Mouse (Mus musculus) heart, postnatal 14 days (tissue): ENCODE results near the gene Vgll4. TPM values are rescaled to one million over a fixed set of nuclear protein-coding genes. Genes with fewer than 3 reads are reported as not detected.
"Not testable (repeated sequence)": the region's sequence is repeated elsewhere in the genome, so short reads cannot be mapped to it uniquely, and the experiment has no call there.

Experiments
- DNase-seq, 2 experiments: peaks; one replicate each; pipeline ENCODE4 v3.0.0; 2021 to 2022
- intact Hi-C: fragments of 180-260 bp; cut with DNase I; formaldehyde crosslinking; loops from one replicate; pipeline ENCODE4 v1.15.1; 2025
- total RNA-seq, 2 experiments: library from RNA; stranded (reverse); gene quantifications; 2 replicates each; pipeline ENCODE4 v1.2.3; 2021

Vgll4 gene
- total RNA-seq, 2 experiments from 2014 or later, result 28.4 to 29.5 TPM

- DNase-seq, result no peak
- intact Hi-C loops, result no loop called here
Measured at GRCm38 (mm10) chr6:114901321-114901824, 68.4 kb downstream of the Vgll4 start.

GRCm38 (mm10) chr6:114900194-114900593 lies 69.6 kb downstream of the Vgll4 start:
- no peak for DNase-seq
- intact Hi-C loops, result no loop called here

GRCm38 (mm10) chr6:114899652-114900051 lies 70.1 kb downstream of the Vgll4 start:
- DNase-seq, result no peak
- intact Hi-C loops, result loop anchor here (2.0 kb wide), 1 partner anchor 15 kb away; no protein-coding TSS in a partner anchor

DNA sequence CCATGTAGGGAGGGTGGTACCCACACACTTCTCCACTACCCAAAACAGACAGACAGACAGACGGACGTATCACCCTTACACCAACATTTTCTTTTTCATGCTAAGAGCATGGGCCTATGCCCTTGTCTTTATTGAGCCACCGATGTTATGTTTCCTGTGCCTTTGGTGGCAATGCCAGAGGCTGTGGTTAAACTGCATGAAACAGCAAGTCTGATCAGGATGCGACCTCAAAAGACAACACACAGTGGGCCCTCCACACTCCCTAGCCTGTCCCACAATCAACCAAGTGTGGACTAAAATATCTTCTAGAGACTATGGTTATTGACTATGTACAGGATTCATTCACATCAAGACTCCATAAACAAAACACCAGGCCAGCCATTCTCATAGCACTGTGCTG lies 70.8 kb downstream of the Vgll4 start:
- intact Hi-C loops, result loop anchor here (2.0 kb wide), 1 partner anchor 16 kb away; no protein-coding TSS in a partner anchor

DNA sequence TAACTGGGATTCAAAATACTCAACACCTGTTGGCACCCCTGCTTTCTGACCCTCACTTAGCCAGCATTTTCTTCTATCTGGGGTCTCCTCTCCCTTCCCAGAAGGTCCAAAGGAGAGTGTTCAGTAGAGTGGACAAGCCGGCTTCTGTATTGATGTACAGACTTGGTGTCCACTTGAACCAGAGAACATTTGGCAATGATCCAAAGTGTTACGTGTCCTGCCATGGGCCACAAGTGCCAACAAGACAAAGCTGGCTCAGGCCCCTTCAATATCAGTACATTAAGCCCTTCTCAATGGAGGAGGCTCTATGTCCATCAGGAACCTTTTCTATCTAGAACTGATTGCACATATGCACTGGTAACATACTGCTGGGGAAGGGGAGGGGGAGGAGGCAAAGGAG lies 73.5 kb downstream of the Vgll4 start:
- intact Hi-C loops, result no loop called here
- DNase-seq, result no peak

More for the DNA sequence above, 70.8 kb downstream of the Vgll4 start:
- no peak for DNase-seq

DNA sequence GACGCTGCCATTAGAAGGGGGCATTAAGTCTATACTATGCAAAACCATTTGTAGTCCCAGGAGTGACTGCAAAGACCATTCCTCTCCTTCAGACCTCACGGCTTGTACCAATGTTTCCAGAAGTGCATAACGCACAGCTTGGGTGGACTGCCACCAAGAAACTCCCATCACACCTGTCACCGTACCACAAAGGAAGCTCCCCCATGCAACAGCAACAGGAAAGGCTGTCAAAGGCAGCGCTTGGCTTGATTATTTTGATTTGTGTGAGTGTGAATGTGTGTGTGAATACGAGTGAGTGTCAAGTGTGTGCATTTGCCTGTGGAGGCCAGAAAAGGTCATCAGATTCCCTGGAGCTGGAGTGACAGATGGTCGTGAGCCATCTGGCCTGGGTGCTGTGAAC lies 74.6 kb downstream of the Vgll4 start:
- DNase-seq, result no peak
- intact Hi-C loops, result no loop called here

GRCm38 (mm10) chr6:114894548-114895106 lies 75.2 kb downstream of the Vgll4 start:
- intact Hi-C loops, result no loop called here
- DNase-seq, result no peak

DNA sequence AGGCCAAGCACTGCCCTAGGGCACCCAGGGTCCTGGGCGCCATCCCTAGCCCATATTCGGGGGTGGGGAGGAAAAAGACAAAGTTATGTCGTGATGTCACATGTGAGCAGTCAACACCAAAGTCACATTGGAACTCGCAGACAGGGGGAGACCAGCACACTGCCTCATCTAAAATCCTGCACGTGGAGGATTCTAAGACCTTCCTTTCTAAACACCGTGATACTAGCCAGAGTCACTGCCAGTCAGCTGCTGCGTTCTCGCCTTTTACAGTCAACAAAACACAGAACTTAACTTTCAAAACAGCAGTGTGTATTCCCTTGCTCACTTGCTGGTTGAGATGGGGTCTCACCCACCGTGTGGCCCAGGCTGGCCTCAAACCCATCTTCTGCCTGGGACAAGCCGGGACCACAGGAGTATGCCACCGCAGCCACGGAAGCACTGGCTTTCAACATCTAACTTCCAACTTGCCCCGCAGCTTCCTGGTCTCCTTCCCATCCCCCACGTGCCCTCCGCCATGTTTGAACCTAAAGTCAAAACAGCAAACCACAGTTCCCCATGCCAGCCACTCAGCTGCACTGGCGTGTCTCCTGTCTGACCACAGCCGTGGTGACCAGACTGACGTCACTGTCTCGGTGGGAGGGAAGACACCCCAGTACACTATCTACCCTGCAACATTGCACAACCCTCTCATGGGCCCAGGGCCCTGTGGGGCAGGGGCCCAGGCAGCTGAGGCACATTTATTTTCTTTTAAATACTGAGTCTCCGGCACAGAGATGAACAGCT lies 76.2 kb downstream of the Vgll4 start:
- DNase-seq, result peak; percentile 69 to 75
- intact Hi-C loops, result no loop called here

DNA sequence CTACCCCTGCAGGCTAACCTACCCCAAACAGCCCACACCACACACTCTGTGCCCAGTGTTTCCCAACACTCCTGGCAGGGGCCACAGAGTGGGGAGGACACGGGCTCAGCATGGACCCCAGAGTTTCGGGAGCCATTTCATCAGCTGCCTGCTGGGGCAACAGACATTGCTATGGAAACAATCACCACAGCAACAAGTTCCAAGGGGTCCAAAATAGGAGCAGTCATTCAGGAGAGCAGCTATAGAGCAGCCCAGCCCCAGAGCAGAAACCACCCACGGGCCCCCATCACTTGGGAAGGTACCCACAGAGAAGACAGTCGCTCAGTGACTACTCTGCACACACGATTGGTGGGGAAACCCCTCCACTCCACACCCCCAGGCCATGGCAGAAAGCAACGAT lies 77.4 kb downstream of the Vgll4 start:
- peak; percentile 51 to 58 for DNase-seq
- intact Hi-C loops, result no loop called here

DNA sequence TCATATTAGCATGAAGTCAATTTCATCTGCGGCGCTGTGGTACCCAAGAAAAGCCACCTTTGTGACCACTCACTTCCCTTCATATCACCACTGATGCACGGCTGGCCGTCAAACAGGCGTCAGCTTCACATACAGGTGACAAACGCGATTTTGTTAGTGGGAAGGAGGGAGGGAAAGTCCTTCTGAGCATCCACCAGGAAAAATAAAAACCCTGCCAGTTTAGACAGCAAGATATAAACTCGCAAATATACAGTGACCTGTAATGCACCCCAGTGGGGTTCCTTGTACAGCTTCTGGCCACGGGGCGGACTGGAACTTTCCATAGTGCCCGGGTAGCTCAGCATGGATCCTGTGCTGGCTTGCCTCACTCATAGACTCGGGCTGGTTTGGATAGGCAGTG lies 78.0 kb downstream of the Vgll4 start:
- intact Hi-C loops, result loop anchor here (2.0 kb wide), 1 partner anchor 29 kb away; no protein-coding TSS in a partner anchor
- DNase-seq, result no peak

DNA sequence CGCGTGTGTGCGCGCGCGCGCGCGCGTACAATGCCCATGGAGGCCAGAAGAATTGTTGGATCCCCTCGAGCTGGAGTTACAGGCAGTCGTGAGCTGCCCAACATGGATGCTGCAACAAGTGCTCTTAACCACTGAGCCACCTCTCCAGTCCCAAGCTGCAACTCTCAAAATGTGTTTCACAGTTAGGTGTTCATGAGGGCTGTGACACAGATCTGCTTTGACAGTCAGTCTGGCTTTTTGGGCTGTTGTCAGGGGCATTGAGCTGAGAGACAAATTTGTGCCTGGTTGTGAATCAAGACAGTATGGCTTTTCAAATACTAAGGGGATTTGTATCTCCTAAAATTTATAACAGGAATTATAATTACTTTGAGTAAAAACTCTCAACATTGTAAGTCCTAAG lies 78.5 kb downstream of the Vgll4 start:
- DNase-seq, result no peak
- intact Hi-C loops, result loop anchor here (2.0 kb wide), 1 partner anchor 30 kb away; no protein-coding TSS in a partner anchor

DNA sequence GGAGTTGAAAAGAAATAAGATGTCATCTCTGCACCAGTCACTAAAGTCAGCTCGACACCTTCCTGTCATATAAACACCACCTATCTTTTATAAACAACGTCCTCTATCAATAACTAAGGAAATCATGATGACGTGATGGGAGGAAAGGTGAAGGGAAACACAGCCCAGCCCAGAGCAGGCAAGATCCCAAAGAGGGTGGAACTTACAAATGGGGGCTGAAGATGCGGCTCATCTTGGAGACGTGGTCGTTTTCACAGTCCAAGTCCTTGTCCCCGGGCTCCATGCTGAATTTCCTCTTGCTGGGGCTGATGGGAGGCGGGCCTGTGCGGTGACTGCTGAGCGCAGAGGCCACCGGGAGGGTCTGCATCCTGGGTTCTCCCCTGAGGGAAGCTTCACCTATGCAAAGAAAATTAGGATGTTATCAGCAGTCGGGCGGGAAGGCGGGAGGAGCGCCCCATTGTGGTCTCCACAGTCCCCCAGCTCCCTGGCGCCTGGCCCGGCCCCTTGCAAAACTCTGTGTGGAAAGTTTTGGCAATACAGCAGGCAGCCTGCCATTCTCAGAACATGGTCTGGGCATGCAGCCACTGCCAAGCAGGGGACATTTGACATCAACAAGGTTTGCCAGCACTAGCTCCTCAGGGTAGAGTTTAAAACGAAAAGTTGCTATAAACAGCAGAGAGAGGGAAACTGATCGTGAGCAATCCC lies 79.2 kb downstream of the Vgll4 start:
- peak; percentile 88 to 89 for DNase-seq
- intact Hi-C loops, result loop anchor here (2.0 kb wide), 1 partner anchor 30 kb away; no protein-coding TSS in a partner anchor

- intact Hi-C loops, result loop anchor here (2.0 kb wide), 1 partner anchor 31 kb away; no protein-coding TSS in a partner anchor
- not testable (repeated sequence) for DNase-seq
Measured at GRCm38 (mm10) chr6:114889971-114890370, 79.8 kb downstream of the Vgll4 start.

GRCm38 (mm10) chr6:114888922-114889321 lies 80.9 kb downstream of the Vgll4 start:
- intact Hi-C loops, result no loop called here
- peak; percentile 66 to 81 for DNase-seq

DNA sequence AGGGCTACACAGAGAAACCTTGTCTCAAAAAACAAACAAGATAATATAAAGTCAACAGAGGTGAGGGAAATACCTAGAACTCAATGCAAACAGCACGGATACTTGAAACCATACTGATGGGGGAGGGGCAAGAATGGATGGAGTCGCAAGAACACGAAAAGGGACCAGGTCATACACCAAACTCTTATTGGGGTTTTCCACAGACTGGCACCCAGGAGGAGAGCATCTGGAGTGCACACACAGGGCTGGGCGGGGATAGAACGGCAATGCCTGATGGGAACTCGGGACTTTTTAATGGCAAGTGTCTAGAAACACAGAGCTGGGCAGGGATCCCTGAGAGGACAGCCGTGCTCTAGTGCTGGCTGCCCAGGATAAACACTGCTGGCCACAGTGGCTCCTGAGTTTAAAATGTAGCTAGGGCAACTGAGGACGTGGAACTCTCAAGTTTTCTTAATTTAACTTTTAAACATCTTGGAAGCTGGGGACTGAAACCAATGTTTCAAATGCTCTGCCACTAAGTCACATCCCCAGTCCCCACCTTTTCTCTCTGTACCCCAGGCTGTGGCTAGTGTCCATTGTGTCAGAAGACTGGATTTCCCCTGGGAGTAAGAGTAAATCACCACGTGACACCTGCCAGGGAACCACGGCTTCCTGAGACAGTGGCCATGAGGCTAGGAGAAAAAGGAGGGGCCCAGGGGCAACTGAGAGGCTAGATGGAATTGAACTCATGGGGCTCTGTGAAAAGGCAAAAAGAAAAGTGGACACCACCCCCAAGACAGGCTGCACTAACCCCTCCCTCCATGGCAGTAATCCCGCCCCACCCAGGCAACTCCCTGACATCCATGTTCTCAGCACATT lies 83.1 kb downstream of the Vgll4 start:
- no peak for DNase-seq
- intact Hi-C loops, result no loop called here

GRCm38 (mm10) chr6:114886012-114886411 lies 83.8 kb downstream of the Vgll4 start:
- intact Hi-C loops, result no loop called here
- DNase-seq, result no peak

- DNase-seq, result no peak
- intact Hi-C loops, result no loop called here
Measured at GRCm38 (mm10) chr6:114885129-114885528, 84.7 kb downstream of the Vgll4 start.

GRCm38 (mm10) chr6:114883261-114883740 lies 86.5 kb downstream of the Vgll4 start:
- intact Hi-C loops, result no loop called here
- peak; percentile 74 to 75 for DNase-seq

- intact Hi-C loops, result no loop called here
- no peak for DNase-seq
Measured at GRCm38 (mm10) chr6:114882675-114883074, 87.1 kb downstream of the Vgll4 start.

DNA sequence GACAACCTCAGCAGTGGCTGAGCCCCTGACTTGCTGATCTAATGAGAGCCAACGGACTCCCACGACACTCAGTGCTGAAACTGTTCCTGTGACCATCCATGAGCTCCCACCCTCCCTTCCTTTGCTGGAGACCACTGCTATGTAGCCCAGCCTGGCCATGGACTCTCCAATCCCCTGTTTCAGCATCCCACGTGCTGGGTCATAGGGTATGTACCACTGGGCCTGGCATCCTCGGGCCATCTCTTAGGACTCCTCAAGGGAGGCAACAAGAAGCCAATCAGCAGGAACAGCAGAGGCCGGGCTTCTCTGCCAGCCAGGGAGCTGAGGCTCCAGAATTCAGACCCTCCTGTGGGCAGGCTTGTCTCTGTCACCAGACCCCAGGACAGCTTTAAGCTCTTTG lies 87.6 kb downstream of the Vgll4 start:
- no peak for DNase-seq
- intact Hi-C loops, result no loop called here
